Mouse (Mus musculus) forebrain, embryonic 10.5 days (tissue): ENCODE measurements at regions not wholly inside any gene's neighbourhood (a gene's known extent, or its start where the extent isn't known, plus 50 kb on each side); places are given as distances from the start of the nearest gene placed in this dataset.

Experiments
- DNase-seq: peaks from one replicate; pipeline ENCODE4 v3.0.0-alpha.2; 2017; ENCODE audit warnings: low spot score; ENCODE audit errors: extremely low spot score
- H3K27ac ChIP-seq: fragments of 300-500 bp; sonication (generic); 2 replicates; pipeline ENCODE4 v1.5.1; 2016; ENCODE audit warnings: mild to moderate bottlenecking
- H3K27me3 ChIP-seq: fragments of 300-500 bp; sonication (generic); 2 replicates; pipeline ENCODE4 v1.6.1; 2016; ENCODE audit warnings: mild to moderate bottlenecking; ENCODE audit not compliant: poor library complexity, severe bottlenecking
- H3K36me3 ChIP-seq: fragments of 300-500 bp; sonication (generic); replicated peaks from 2 replicates; pipeline ENCODE4 v1.6.1; 2016; ENCODE audit warnings: mild to moderate bottlenecking, moderate library complexity
- H3K4me1 ChIP-seq: fragments of 300-500 bp; sonication (generic); 2 replicates; pipeline ENCODE4 v1.6.1; 2016
- H3K4me3 ChIP-seq: fragments of 300-500 bp; sonication (generic); 2 replicates; pipeline ENCODE4 v1.5.1; 2016; ENCODE audit warnings: mild to moderate bottlenecking, moderate library complexity
- H3K9me3 ChIP-seq: fragments of 300-500 bp; sonication (generic); 2 replicates; pipeline ENCODE4 v1.6.1; 2016; ENCODE audit warnings: mild to moderate bottlenecking, moderate library complexity
- WGBS: fragments of 180-500 bp; shearing (Covaris S2); methylation state at CpG from one replicate; pipeline ENCODE4 v1.1.7; 2016; 5-methylcytosine and 5-hydroxymethylcytosine counted together

- no peaks in the 10 kb centered on the region for H3K36me3 ChIP-seq
- no peak overlapping the region for H3K4me3 ChIP-seq
- H3K4me1 ChIP-seq: peaks cover 7% of the 10 kb centered on the region; the same call in 1 of the 2 replicates
- 54% methylated on average over 7 of the region's 7 CpGs for WGBS
- DNase-seq: no peak
- no peak overlapping the region for H3K27ac ChIP-seq
- no peaks in the 10 kb centered on the region for H3K9me3 ChIP-seq
- no peaks in the 10 kb centered on the region for H3K27me3 ChIP-seq
Observed at GRCm38 (mm10) chr2:171657125-171657524, 386.1 kb downstream of the Cbln4 start.

- Histone ChIP-seq H3K9me3 (no peaks in the 10 kb centered on the region), H3K27me3 (no peaks in the 10 kb centered on the region), H3K27ac (no peak overlapping the region), H3K36me3 (no peaks in the 10 kb centered on the region), H3K4me3 (no peak overlapping the region), H3K4me1 (peaks cover 7% of the 10 kb centered on the region)
- DNase-seq: no peak
- WGBS: 90% methylated on average over 4 of the region's 4 CpGs
Observed at GRCm38 (mm10) chr2:171641730-171642129, 401.5 kb downstream of the Cbln4 start.

- Histone ChIP-seq H3K27ac (no peak overlapping the region), H3K27me3 (no peaks in the 10 kb centered on the region), H3K36me3 (no peaks in the 10 kb centered on the region), H3K4me1 (peaks cover 8% of the 10 kb centered on the region), H3K4me3 (no peak overlapping the region), H3K9me3 (no peaks in the 10 kb centered on the region)
- DNase-seq: no peak
- 92% methylated on average over 9 of the region's 9 CpGs for WGBS
Observed at GRCm38 (mm10) chr2:171640478-171640877, 402.8 kb downstream of the Cbln4 start.

DNA sequence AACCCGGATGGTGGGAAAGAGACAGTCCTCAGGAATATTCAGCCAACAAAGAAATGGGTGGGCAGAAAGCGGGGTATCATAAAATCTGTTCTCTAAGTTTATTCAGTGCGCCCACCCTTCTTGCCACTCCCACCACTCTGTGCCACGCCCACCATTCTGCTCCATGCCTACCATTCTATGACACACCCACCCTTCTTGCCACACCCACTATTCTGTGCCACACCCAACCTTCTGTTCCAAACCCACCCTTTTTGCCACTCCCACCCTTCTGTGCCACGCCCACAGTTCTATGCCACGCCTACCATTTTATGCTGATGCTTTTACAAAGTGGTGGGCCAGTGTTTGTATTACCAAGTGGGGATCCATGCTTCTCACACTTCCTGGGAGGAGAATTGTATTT, 404.3 kb downstream of the Cbln4 start:
- Histone ChIP-seq H3K4me3 (no peak overlapping the region), H3K36me3 (no peaks in the 10 kb centered on the region), H3K9me3 (no peaks in the 10 kb centered on the region), H3K4me1 (peaks cover 8% of the 10 kb centered on the region), H3K27ac (no peak overlapping the region), H3K27me3 (no peaks in the 10 kb centered on the region)
- WGBS: 93% methylated on average over 6 of the region's 6 CpGs
- no peak for DNase-seq

DNA sequence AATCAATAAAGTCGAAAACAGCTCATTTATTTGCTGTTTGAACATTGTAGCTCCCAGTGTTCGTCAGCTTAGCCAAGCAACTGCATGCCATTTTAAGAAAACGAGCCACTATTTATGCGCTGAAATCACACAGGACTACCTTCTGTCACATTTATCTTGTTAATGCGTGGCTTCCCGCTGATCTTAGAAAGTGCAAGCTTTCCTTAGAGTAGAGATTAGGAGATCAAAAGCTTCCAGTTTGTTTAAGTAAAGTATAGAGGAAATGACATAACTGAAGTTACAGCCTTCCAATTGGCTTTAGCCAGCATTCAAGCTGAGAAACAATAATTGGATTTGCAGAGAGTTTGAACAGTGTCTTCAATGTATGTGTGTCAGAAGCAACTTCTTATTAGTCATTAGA, 406.4 kb downstream of the Cbln4 start:
- 43% methylated on average over 6 of the region's 6 CpGs for whole genome bisulfite sequencing
- no peak overlapping the region for H3K4me3 ChIP-seq
- H3K27ac ChIP-seq: no peak overlapping the region
- no peaks in the 10 kb centered on the region for H3K27me3 ChIP-seq
- no peak for DNase-seq
- peaks cover 13% of the 10 kb centered on the region for H3K4me1 ChIP-seq
- no peaks in the 10 kb centered on the region for H3K36me3 ChIP-seq
- no peaks in the 10 kb centered on the region for H3K9me3 ChIP-seq

- no peak overlapping the region for H3K27ac ChIP-seq
- 65% methylated on average over 15 of the region's 15 CpGs for WGBS
- no peaks in the 10 kb centered on the region for H3K36me3 ChIP-seq
- no peak overlapping the region for H3K4me3 ChIP-seq
- no peaks in the 10 kb centered on the region for H3K27me3 ChIP-seq
- DNase-seq: no peak
- no peaks in the 10 kb centered on the region for H3K9me3 ChIP-seq
- peaks cover 19% of the 10 kb centered on the region for H3K4me1 ChIP-seq
Observed at GRCm38 (mm10) chr2:171633355-171634097, 409.7 kb downstream of the Cbln4 start.

- no peaks in the 10 kb centered on the region for H3K27me3 ChIP-seq
- no peak overlapping the region for H3K4me3 ChIP-seq
- H3K27ac ChIP-seq: no peak overlapping the region
- no peaks in the 10 kb centered on the region for H3K9me3 ChIP-seq
- DNase-seq: no peak
- WGBS: 90% methylated on average over 9 of the region's 9 CpGs
- H3K36me3 ChIP-seq: no peaks in the 10 kb centered on the region
- peaks cover 11% of the 10 kb centered on the region; the same call in 1 of the 2 replicates for H3K4me1 ChIP-seq
Observed at GRCm38 (mm10) chr2:171630101-171630715, 413.1 kb downstream of the Cbln4 start.

GRCm38 (mm10) chr2:171628182-171628850, 414.9 kb downstream of the Cbln4 start:
- H3K36me3 ChIP-seq: no peaks in the 10 kb centered on the region
- no peak overlapping the region for H3K4me3 ChIP-seq
- WGBS: 93% methylated on average over 10 of the region's 10 CpGs
- no peak overlapping the region for H3K27ac ChIP-seq
- no peak for DNase-seq
- no peaks in the 10 kb centered on the region for H3K9me3 ChIP-seq
- no peaks in the 10 kb centered on the region for H3K27me3 ChIP-seq
- peaks cover 8% of the 10 kb centered on the region; the same call in 1 of the 2 replicates for H3K4me1 ChIP-seq

GRCm38 (mm10) chr2:171620668-171621067, 422.6 kb downstream of the Cbln4 start:
- H3K4me3 ChIP-seq: no peak overlapping the region
- DNase-seq: no peak
- no peaks in the 10 kb centered on the region for H3K36me3 ChIP-seq
- H3K4me1 ChIP-seq: 0 out of 2 replicates have a peak, but pooled peaks cover 5% of the 10 kb centered on the region
- no peaks in the 10 kb centered on the region for H3K9me3 ChIP-seq
- H3K27me3 ChIP-seq: no peaks in the 10 kb centered on the region
- no peak overlapping the region for H3K27ac ChIP-seq
- 95% methylated on average over 5 of the region's 5 CpGs for WGBS

DNA sequence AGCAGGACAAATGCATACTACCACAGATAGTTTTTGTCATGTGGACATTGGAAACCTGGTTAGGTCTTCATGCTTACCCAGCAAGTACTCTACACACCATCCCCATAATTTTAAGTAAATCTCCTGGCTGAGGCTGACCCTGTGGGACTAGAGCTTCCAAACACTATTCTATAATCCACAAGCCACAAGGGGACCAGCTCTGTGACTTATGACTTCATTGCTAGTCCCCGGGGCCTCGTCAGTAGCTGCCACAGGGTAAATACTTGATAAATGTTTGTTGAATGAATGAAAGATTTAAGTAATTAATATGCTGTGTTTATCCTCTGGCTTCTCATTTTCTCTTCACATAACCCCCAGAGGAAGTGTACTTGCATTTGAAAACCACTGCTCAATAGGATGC, 423.0 kb downstream of the Cbln4 start:
- no peak overlapping the region for H3K4me3 ChIP-seq
- H3K9me3 ChIP-seq: no peaks in the 10 kb centered on the region
- no peak for DNase-seq
- no peaks in the 10 kb centered on the region for H3K36me3 ChIP-seq
- no peak overlapping the region for H3K27ac ChIP-seq
- no peaks in the 10 kb centered on the region for H3K27me3 ChIP-seq
- WGBS: 92% methylated on average over 2 of the region's 2 CpGs
- H3K4me1 ChIP-seq: 0 out of 2 replicates have a peak, but pooled peaks cover 5% of the 10 kb centered on the region

DNA sequence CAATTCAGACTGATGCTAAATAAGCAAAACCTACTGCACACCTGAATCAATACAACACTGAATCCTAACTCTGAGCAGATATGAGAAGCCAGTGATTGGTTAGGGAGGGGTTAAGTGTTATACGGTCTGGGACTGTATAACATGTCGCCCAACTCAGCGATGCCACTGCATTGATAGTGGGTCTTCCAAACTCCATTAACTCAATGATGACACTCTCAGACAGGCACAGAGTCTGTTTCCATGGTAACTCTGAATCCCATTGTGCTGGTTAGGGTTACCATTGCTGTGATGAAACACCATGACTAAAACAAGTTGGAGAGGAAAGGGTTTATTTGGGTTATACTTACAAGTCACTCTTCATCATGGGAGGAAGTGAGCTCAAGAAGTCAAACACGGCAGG, 424.5 kb downstream of the Cbln4 start:
- DNase-seq: no peak
- 97% methylated on average over 4 of the region's 4 CpGs for WGBS
- Histone ChIP-seq H3K4me1 (0 out of 2 replicates have a peak, but pooled peaks cover 5% of the 10 kb centered on the region), H3K27ac (no peak overlapping the region), H3K9me3 (no peaks in the 10 kb centered on the region), H3K36me3 (no peaks in the 10 kb centered on the region), H3K4me3 (no peak overlapping the region), H3K27me3 (no peaks in the 10 kb centered on the region)

DNA sequence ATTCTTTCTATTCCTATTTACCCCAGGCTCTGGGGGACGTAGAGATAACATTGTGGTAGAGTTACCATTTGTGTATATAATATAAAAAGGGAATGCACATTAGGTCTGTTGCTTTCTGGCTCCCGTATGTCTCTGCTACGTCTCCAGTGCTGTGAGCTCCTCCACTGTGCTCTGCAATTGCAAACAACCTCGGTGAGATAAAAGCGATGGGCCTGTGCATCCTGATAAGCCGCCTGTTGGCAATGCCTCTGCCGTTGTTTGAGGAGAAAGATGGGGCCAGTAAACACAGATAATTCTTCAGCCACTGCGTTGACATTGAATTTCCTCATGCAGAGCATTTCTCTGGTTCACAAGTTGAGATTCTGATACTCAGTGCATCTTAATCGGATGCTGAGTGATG, 424.9 kb downstream of the Cbln4 start:
- WGBS: 87% methylated on average over 9 of the region's 9 CpGs
- Histone ChIP-seq H3K9me3 (no peaks in the 10 kb centered on the region), H3K36me3 (no peaks in the 10 kb centered on the region), H3K27ac (no peak overlapping the region), H3K4me1 (0 out of 2 replicates have a peak, but pooled peaks cover 5% of the 10 kb centered on the region), H3K4me3 (no peak overlapping the region), H3K27me3 (no peaks in the 10 kb centered on the region)
- DNase-seq: no peak

- Histone ChIP-seq H3K9me3 (no peaks in the 10 kb centered on the region), H3K4me1 (no peaks in the 10 kb centered on the region), H3K27ac (no peak overlapping the region), H3K36me3 (no peaks in the 10 kb centered on the region), H3K27me3 (no peaks in the 10 kb centered on the region), H3K4me3 (no peak overlapping the region)
- WGBS: 84% methylated on average over 2 of the region's 2 CpGs
- DNase-seq: no peak
Observed at GRCm38 (mm10) chr2:171615462-171615861, 427.8 kb downstream of the Cbln4 start.
